Mouse (Mus musculus): ENCODE results near the gene Thsd4. TPM values are rescaled to one million over a fixed set of nuclear protein-coding genes. Genes with fewer than 3 reads are reported as not detected.

Thsd4 gene
- total RNA-seq, 2 experiments from 2014 or later = 9.1 to 10.8 TPM

Other genes starting within 250 kb of the Thsd4 start
- 10 to 100 TPM; 71.6 to 71.7 TPM for gene Lrrc49, start 166.1 kb upstream of the Thsd4 start, total RNA-seq (2021)
- gene Larp6, start 190.9 kb upstream of the Thsd4 start, total RNA-seq (2021) = 10 to 100 TPM; 32.2 to 34.1 TPM